Mouse (Mus musculus) megakaryocyte, embryonic 14.5 days (primary cell): Measurements from ENCODE around the gene Adal.

Experiments used
- FLI1 ChIP-seq: IDR thresholded peaks from 2 replicates; pipeline ENCODE4 v1.6.1; 2012; ENCODE audit warnings: low read length, inconsistent platforms, mixed read lengths
- GATA1 ChIP-seq: IDR thresholded peaks from 3 replicates; pipeline ENCODE4 v1.6.1; 2012; ENCODE audit warnings: mixed read lengths, low read length, inconsistent platforms, borderline replicate concordance

GRCm38 (mm10) chr2:121170481-121170971 is 30.3 kb downstream of the Adal start, which contains the start of gene Tubgcp4:
- TF ChIP-seq GATA1 (no peak), FLI1 (no peak)
